Mouse (Mus musculus): ENCODE results near the gene Nme9.

Nme9 gene

GRCm38 (mm10) chr9:99479181-99479711 lies 28.0 kb downstream of the Nme9 start:
- peak; percentile 60 for DNase-seq (ENCODE audit: low read depth, low spot score)

GRCm38 (mm10) chr9:99480764-99481163 lies 29.5 kb downstream of the Nme9 start:
- DNase-seq (ENCODE audit: low read depth, low spot score): no peak

- DNase-seq (ENCODE audit: low read depth, low spot score): no peak
Measured at GRCm38 (mm10) chr9:99483191-99483590, 31.9 kb downstream of the Nme9 start.

GRCm38 (mm10) chr9:99484632-99485031 lies 33.4 kb downstream of the Nme9 start:
- no peak for DNase-seq (ENCODE audit: low read depth, low spot score)

- no peak for DNase-seq (ENCODE audit: low read depth, low spot score)
Measured at GRCm38 (mm10) chr9:99485144-99485543, 33.9 kb downstream of the Nme9 start.

GRCm38 (mm10) chr9:99487126-99487695 lies 35.9 kb downstream of the Nme9 start:
- no peak for DNase-seq (ENCODE audit: low read depth, low spot score)

GRCm38 (mm10) chr9:99487841-99488240 lies 36.6 kb downstream of the Nme9 start:
- no peak for DNase-seq (ENCODE audit: low read depth, low spot score)

- DNase-seq (ENCODE audit: low read depth, low spot score): no peak
Measured at GRCm38 (mm10) chr9:99491050-99491449, 39.8 kb downstream of the Nme9 start.

- DNase-seq (ENCODE audit: low read depth, low spot score): no peak
Measured at GRCm38 (mm10) chr9:99492634-99493200, 41.4 kb downstream of the Nme9 start.

- DNase-seq (ENCODE audit: low read depth, low spot score): no peak
Measured at GRCm38 (mm10) chr9:99499336-99499735, 48.1 kb downstream of the Nme9 start.

- no peak for DNase-seq (ENCODE audit: low read depth, low spot score)
Measured at GRCm38 (mm10) chr9:99505875-99506274, 54.6 kb downstream of the Nme9 start.
